Mouse (Mus musculus): ENCODE data around the gene Taf3. TPM values are rescaled to one million over a fixed set of nuclear protein-coding genes. Genes with fewer than 3 reads are reported as not detected.

Gene Taf3
- polyA plus RNA-seq, 1 experiment from 2014 or later, result 6.3 TPM

DNA sequence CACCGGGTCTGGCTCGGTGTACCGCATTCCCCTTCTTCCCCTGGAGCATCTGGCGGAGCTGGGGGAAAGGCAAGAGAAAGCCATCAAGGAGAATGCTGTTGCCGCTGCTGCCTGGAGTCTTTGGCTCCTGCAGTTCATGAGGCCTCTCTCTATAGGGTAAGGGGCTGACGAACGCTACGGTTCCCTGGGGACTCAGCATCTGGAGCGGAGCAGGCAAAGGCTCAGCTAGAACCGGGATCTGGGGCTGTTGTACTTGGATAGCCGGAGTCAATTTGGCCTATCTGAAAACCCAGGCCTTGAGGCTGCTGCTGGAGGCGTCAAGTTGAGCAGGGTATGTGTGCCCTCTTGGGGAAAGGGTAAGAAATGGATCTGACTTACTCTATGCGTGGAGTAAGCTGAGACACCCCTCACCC lies 166.8 kb downstream of the Taf3 start:
- WGBS (ENCODE audit: insufficient replicate concordance), result 3% methylated on average over 13 of the region's 13 CpGs
- Histone ChIP-seq H3K4me1 (replicated peaks) (peaks cover 26% of the 10 kb centered on the region), H3K36me3 (replicated peaks) (no peaks in the 10 kb centered on the region), H3K4me3 (replicated peaks) (no peak overlapping the region), H3K4me2 (peak overlapping the region; percentile 76), H3K27ac (replicated peaks) (no peak overlapping the region), H3K9ac (no peak overlapping the region), H3K27me3 (peaks cover 100% of the 10 kb centered on the region), H3K9me3 (replicated peaks) (no peaks in the 10 kb centered on the region)
- no peak for ATAC-seq (ENCODE audit: insufficient read depth)

- Histone ChIP-seq H3K4me1 (replicated peaks) (peaks cover 26% of the 10 kb centered on the region), H3K4me3 (replicated peaks) (peak within 1 kb of the TSS; percentile 54), H3K36me3 (replicated peaks) (no peaks in the 10 kb centered on the region), H3K9ac (no peak within 1 kb of the TSS), H3K27ac (replicated peaks) (no peak within 1 kb of the TSS), H3K9me3 (replicated peaks) (no peaks in the 10 kb centered on the region), H3K27me3 (peaks cover 100% of the 10 kb centered on the region), H3K4me2 (peak within 1 kb of the TSS; percentile 76)
- 2% methylated on average over 34 of the region's 35 CpGs for WGBS (ENCODE audit: insufficient replicate concordance)
- no peak for ATAC-seq (ENCODE audit: insufficient read depth)
Observed at GRCm38 (mm10) chr2:9881051-9881591, 167.3 kb downstream of the Taf3 start, which contains the start of gene 4930412O13Rik. Gene 4930412O13Rik, plus strand, starts transcription at chr2:9881252.

GRCm38 (mm10) chr2:9880271-9880670 lies 168.1 kb downstream of the Taf3 start:
- no peak for ATAC-seq (ENCODE audit: insufficient read depth)
- peaks cover 26% of the 10 kb centered on the region for H3K4me1 ChIP-seq (replicated peaks)

GRCm38 (mm10) chr2:9879493-9879892 lies 168.9 kb downstream of the Taf3 start:
- H3K4me2 ChIP-seq, result peak overlapping the region; percentile 76
- H3K36me3 ChIP-seq (replicated peaks), result no peaks in the 10 kb centered on the region
- ATAC-seq (ENCODE audit: insufficient read depth), result peak; percentile 86
- peaks cover 27% of the 10 kb centered on the region for H3K4me1 ChIP-seq (replicated peaks)
- H3K27me3 ChIP-seq, result peaks cover 100% of the 10 kb centered on the region
- under 1% methylated on average over 21 of the region's 21 CpGs for WGBS (ENCODE audit: insufficient replicate concordance)
- H3K4me3 ChIP-seq (replicated peaks), result peak overlapping the region; percentile 54
- no peaks in the 10 kb centered on the region for H3K9me3 ChIP-seq (replicated peaks)
- H3K27ac ChIP-seq (replicated peaks), result 0 out of 2 replicates have a peak overlapping the region, but pooled peaks have one; percentile 24
- no peak overlapping the region for H3K9ac ChIP-seq

More at GRCm38 (mm10) chr2:9880271-9880670, 168.1 kb downstream of the Taf3 start:
- whole genome bisulfite sequencing (ENCODE audit: insufficient replicate concordance), result 5% methylated on average over 11 of the region's 11 CpGs
- H3K27ac ChIP-seq (replicated peaks), result no peak overlapping the region
- no peaks in the 10 kb centered on the region for H3K36me3 ChIP-seq (replicated peaks)
- H3K27me3 ChIP-seq, result peaks cover 100% of the 10 kb centered on the region
- H3K9ac ChIP-seq, result no peak overlapping the region
- H3K4me2 ChIP-seq, result peak overlapping the region; percentile 76
- H3K4me3 ChIP-seq (replicated peaks), result peak overlapping the region; percentile 54; the same call in 1 of the 2 replicates
- H3K9me3 ChIP-seq (replicated peaks), result no peaks in the 10 kb centered on the region

GRCm38 (mm10) chr2:9879092-9879491 lies 169.3 kb downstream of the Taf3 start:
- Histone ChIP-seq H3K9ac (no peak overlapping the region), H3K27me3 (peaks cover 100% of the 10 kb centered on the region), H3K27ac (replicated peaks) (0 out of 2 replicates have a peak overlapping the region, but pooled peaks have one; percentile 24), H3K4me3 (replicated peaks) (peak overlapping the region; percentile 54), H3K36me3 (replicated peaks) (no peaks in the 10 kb centered on the region), H3K9me3 (replicated peaks) (no peaks in the 10 kb centered on the region), H3K4me1 (replicated peaks) (peaks cover 31% of the 10 kb centered on the region), H3K4me2 (peak overlapping the region; percentile 76)
- under 1% methylated on average over 22 of the region's 22 CpGs for WGBS (ENCODE audit: insufficient replicate concordance)
- ATAC-seq (ENCODE audit: insufficient read depth), result peak; percentile 22

GRCm38 (mm10) chr2:9878564-9879081 lies 169.8 kb downstream of the Taf3 start:
- Histone ChIP-seq H3K9me3 (replicated peaks) (no peaks in the 10 kb centered on the region), H3K4me3 (replicated peaks) (peak overlapping the region; percentile 54), H3K9ac (no peak overlapping the region), H3K27ac (replicated peaks) (peak overlapping the region; percentile 45; the same call in 1 of the 2 replicates), H3K27me3 (peaks cover 100% of the 10 kb centered on the region), H3K4me2 (peak overlapping the region; percentile 76), H3K4me1 (replicated peaks) (peaks cover 31% of the 10 kb centered on the region), H3K36me3 (replicated peaks) (no peaks in the 10 kb centered on the region)
- WGBS (ENCODE audit: insufficient replicate concordance), result under 1% methylated on average over 33 of the region's 33 CpGs
- peak; percentile 36 for ATAC-seq (ENCODE audit: insufficient read depth)

DNA sequence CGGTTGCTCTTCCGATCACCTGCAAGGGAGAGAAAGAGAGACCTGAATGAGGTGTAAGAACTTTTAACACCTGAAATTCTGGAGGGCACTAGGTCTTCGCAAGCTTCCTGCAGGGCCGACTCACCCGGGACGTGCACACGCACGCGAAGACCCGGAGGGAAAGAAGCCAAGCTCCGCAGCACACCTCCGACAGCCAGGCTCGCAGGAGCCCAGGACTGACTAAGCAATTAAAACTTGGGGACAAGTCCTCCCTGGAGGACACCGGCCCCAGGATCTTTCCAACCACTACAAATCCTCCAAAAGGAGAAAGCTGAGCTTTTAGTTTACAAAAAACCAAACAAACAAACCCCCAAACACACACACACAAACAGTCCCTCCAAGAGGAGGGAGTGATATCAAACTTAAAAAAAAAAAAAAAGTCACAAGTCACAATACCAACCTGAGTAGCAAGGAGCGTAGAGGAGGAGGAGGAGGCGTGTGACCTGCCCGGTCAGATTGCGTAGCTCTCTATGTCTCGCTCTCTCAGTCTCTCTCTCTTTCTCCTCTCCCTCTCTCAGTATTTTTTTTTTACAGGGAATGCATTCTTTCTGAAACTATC lies 170.3 kb downstream of the Taf3 start:
- Histone ChIP-seq H3K36me3 (replicated peaks) (no peaks in the 10 kb centered on the region), H3K4me2 (peak overlapping the region; percentile 76), H3K9me3 (replicated peaks) (no peaks in the 10 kb centered on the region), H3K27me3 (peaks cover 100% of the 10 kb centered on the region), H3K4me1 (replicated peaks) (peaks cover 25% of the 10 kb centered on the region), H3K4me3 (replicated peaks) (peak overlapping the region; percentile 54), H3K27ac (replicated peaks) (peak overlapping the region; percentile 45; the same call in 1 of the 2 replicates), H3K9ac (no peak overlapping the region; the same call in 1 of the 2 replicates)
- ATAC-seq (ENCODE audit: insufficient read depth), result no peak
- 0% methylated on average over 19 of the region's 19 CpGs for WGBS (ENCODE audit: insufficient replicate concordance)

- Histone ChIP-seq H3K9me3 (replicated peaks) (no peaks in the 10 kb centered on the region), H3K4me1 (replicated peaks) (peaks cover 24% of the 10 kb centered on the region), H3K27me3 (peaks cover 100% of the 10 kb centered on the region), H3K36me3 (replicated peaks) (no peaks in the 10 kb centered on the region), H3K9ac (no peak overlapping the region), H3K4me3 (replicated peaks) (peak overlapping the region; percentile 54), H3K27ac (replicated peaks) (no peak overlapping the region), H3K4me2 (peak overlapping the region; percentile 76)
- ATAC-seq (ENCODE audit: insufficient read depth), result no peak
- WGBS (ENCODE audit: insufficient replicate concordance), result under 1% methylated on average over 35 of the region's 35 CpGs
Observed at GRCm38 (mm10) chr2:9877326-9877690, 171.1 kb downstream of the Taf3 start.

- Histone ChIP-seq H3K9me3 (replicated peaks) (no peaks in the 10 kb centered on the region), H3K9ac (no peak overlapping the region), H3K27me3 (peaks cover 100% of the 10 kb centered on the region), H3K27ac (replicated peaks) (no peak overlapping the region), H3K4me1 (replicated peaks) (peaks cover 24% of the 10 kb centered on the region), H3K4me3 (replicated peaks) (peak overlapping the region; percentile 54), H3K4me2 (peak overlapping the region; percentile 76), H3K36me3 (replicated peaks) (no peaks in the 10 kb centered on the region)
- no peak for ATAC-seq (ENCODE audit: insufficient read depth)
- 4% methylated on average over 31 of the region's 31 CpGs for WGBS (ENCODE audit: insufficient replicate concordance)
Observed at GRCm38 (mm10) chr2:9876621-9877325, 171.6 kb downstream of the Taf3 start.

DNA sequence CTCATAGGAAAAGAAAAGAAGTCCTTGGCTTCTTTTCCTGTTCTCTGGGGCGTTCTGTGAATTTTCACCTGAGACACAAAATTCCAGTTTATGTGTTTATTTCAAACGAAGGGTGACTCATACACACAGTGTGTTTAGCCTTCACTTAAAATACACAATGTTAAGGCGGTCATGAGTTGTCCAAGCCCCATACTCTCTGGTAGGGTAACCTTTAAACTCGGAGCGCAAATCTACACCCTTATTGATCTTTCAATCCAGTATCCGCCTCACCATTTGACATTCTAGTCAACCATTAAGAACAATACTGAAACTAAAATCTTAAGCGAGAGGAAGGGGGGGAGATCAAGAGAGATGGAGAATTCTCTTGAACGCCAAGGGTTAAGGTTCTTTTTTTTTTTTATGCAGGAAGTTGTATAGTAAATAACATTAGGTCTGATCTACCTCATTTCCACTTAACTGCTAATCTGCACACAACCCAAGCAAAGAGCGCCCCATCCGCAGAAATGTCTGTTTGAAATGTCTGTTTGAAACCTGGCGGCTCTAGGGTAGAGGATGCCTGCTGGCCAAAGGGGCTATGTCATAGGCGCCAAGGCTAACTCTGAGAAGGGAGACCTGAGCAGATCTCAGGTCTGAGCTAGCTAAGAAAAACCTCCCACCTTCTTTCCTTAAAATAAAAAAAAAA lies 172.6 kb downstream of the Taf3 start:
- Histone ChIP-seq H3K4me3 (replicated peaks) (no peak overlapping the region), H3K4me2 (peak overlapping the region; percentile 76), H3K36me3 (replicated peaks) (no peaks in the 10 kb centered on the region), H3K27ac (replicated peaks) (no peak overlapping the region), H3K27me3 (peaks cover 100% of the 10 kb centered on the region), H3K4me1 (replicated peaks) (peaks cover 20% of the 10 kb centered on the region), H3K9me3 (replicated peaks) (no peaks in the 10 kb centered on the region), H3K9ac (no peak overlapping the region)
- ATAC-seq (ENCODE audit: insufficient read depth), result no peak
- WGBS (ENCODE audit: insufficient replicate concordance), result 47% methylated on average over 12 of the region's 12 CpGs

Measured in liver, embryonic 15.5 days (tissue).